Mouse (Mus musculus) left cerebral cortex, adult 18-20 months (tissue): Measurements from ENCODE around the gene Iqck. TPM values are rescaled to one million over a fixed set of nuclear protein-coding genes. Genes with fewer than 3 reads are reported as not detected.

Experiments
- DNase-seq, 2 experiments: peaks; one replicate each; pipeline ENCODE4 v3.0.0; 2021 to 2022; ENCODE audit warnings: low spot score in 2 of 2, mixed read lengths in 1 of 2
- long read RNA-seq, 2 experiments: library from polyadenylated mRNA; stranded (forward); transcript quantifications; one replicate each; pipeline ENCODE4 v2.0.0; 2021
- total RNA-seq, 2 experiments: library from RNA; stranded (reverse); gene quantifications; 2 replicates each; pipeline ENCODE4 v1.2.3; 2021

Gene Iqck
- total RNA-seq: 1 to 10 TPM; 2.6 to 4.0 TPM
- long read RNA-seq, experiment 1, transcript Iqck-206 (1 exons, 2,891 nt): major isoform, 11 of 15 reads
- long read RNA-seq, experiment 1, partial matches to known transcripts: 0 of 15 reads
- long read RNA-seq, experiment 1, other reads (novel, unspliced or antisense): 1 of 15 reads
- long read RNA-seq, experiment 2, partial matches to known transcripts: 0 of 3 reads
- long read RNA-seq, experiment 2, other reads (novel, unspliced or antisense): 0 of 3 reads

GRCm38 (mm10) chr7:118855171-118855876, at the start of gene Iqck:
Gene Iqck (plus strand): TSS chr7:118855752.
- peak; percentile 92 to 93 for DNase-seq

GRCm38 (mm10) chr7:118806631-118807411, 48.7 kb upstream of the Iqck start:
- DNase-seq: peak in 1 of 2 experiments; percentile 8

GRCm38 (mm10) chr7:118807899-118808298, 47.7 kb upstream of the Iqck start:
- DNase-seq: peak; percentile 30 to 34

- no peak for DNase-seq
Observed at GRCm38 (mm10) chr7:118811407-118812106, 44.0 kb upstream of the Iqck start.

GRCm38 (mm10) chr7:118813592-118813991, 42.0 kb upstream of the Iqck start:
- peak in 1 of 2 experiments; percentile 8 for DNase-seq

- no peak for DNase-seq
Observed at GRCm38 (mm10) chr7:118816275-118816674, 39.3 kb upstream of the Iqck start.

GRCm38 (mm10) chr7:118817741-118818140, 37.8 kb upstream of the Iqck start:
- no peak for DNase-seq

- DNase-seq: no peak
Observed at GRCm38 (mm10) chr7:118819666-118820065, 35.9 kb upstream of the Iqck start.

- no peak for DNase-seq
Observed at GRCm38 (mm10) chr7:118821356-118821755, 34.2 kb upstream of the Iqck start.

- no peak for DNase-seq
Observed at GRCm38 (mm10) chr7:118821887-118822556, 33.5 kb upstream of the Iqck start.

- DNase-seq: no peak
Observed at GRCm38 (mm10) chr7:118824451-118824850, 31.1 kb upstream of the Iqck start.

- no peak for DNase-seq
Observed at GRCm38 (mm10) chr7:118827975-118828416, 27.6 kb upstream of the Iqck start.

- no peak for DNase-seq
Observed at GRCm38 (mm10) chr7:118837901-118838300, 17.7 kb upstream of the Iqck start.

GRCm38 (mm10) chr7:118841030-118841745, 14.4 kb upstream of the Iqck start:
- DNase-seq: peak; percentile 31 to 51

GRCm38 (mm10) chr7:118841796-118842195, 13.8 kb upstream of the Iqck start:
- peak in 1 of 2 experiments; percentile 23 for DNase-seq

GRCm38 (mm10) chr7:118842938-118843337, 12.6 kb upstream of the Iqck start:
- no peak for DNase-seq

GRCm38 (mm10) chr7:118845141-118845540, 10.4 kb upstream of the Iqck start:
- DNase-seq: no peak

GRCm38 (mm10) chr7:118846329-118846728, 9.2 kb upstream of the Iqck start:
- no peak for DNase-seq

GRCm38 (mm10) chr7:118848796-118849195, 6.8 kb upstream of the Iqck start:
- DNase-seq: no peak
